Mouse (Mus musculus) gastrocnemius, postnatal 14 days (tissue): ENCODE data around the gene Ern2. TPM values are rescaled to one million over a fixed set of nuclear protein-coding genes. Genes with fewer than 3 reads are reported as not detected.

ENCODE experiments used
- DNase-seq: peaks from one replicate; pipeline ENCODE4 v3.0.0; 2021; ENCODE audit warnings: mixed read lengths
- intact Hi-C: fragments of 180-260 bp; cut with DNase I; formaldehyde crosslinking; loops from one replicate; pipeline ENCODE4 v1.15.1; 2025; ENCODE audit warnings: low total_unique reads
- long read RNA-seq, 2 experiments: library from polyadenylated mRNA; stranded (forward); transcript quantifications; one replicate each; pipeline ENCODE4 v2.0.0; 2021
- total RNA-seq, 2 experiments: library from RNA; stranded (reverse); gene quantifications; 2 replicates each; pipeline ENCODE4 v1.2.3; 2021

Gene Ern2
- not detected for total RNA-seq
- long read RNA-seq, experiment 1, result 0 reads
- long read RNA-seq, experiment 2, result 0 reads

DNA sequence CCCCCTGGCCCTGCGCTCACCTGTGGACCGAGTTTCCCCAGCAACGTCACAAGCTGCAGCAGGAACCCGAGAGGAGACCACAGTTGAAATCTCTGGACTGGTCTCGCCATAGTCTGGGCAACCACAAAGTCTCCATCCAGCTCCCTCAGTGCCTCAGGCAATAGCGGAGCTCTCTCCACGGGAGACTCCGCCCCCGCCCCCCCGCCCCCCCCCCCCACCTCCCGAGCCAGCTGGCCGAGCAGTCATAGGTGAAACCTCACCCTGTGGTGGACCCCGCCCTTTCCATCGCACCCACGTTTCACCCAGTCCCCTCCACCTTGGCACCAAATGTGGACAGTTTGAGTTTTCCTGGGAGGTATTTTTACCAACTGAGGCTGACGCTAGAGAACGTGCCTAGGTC lies at the start of gene Ern2:
TSS of gene Ern2 (minus strand) at position 165 of the 400 bp plus-strand sequence.
- DNase-seq, result no peak
- intact Hi-C loops, result no loop called here

DNA sequence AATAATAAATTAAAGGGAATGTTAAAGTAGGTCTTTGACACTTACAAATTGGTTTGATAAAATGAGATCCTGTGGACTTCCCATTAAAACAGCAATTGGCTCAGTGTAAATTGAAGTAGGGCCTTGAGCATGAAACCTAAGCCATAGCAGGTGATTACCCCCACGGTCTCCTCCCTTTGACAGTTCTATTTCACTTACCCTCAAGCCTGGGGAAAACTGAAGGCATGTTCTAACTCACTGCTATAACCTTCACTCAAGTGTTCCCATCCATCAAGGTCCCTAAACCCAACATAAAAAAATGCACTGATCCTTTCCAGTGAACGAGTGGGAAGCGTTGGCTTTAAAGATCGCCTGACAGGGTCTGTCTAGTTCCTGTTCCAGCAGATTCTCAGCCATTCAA lies 44.9 kb upstream of the Ern2 start:
- DNase-seq, result no peak
- intact Hi-C loops, result no loop called here

DNA sequence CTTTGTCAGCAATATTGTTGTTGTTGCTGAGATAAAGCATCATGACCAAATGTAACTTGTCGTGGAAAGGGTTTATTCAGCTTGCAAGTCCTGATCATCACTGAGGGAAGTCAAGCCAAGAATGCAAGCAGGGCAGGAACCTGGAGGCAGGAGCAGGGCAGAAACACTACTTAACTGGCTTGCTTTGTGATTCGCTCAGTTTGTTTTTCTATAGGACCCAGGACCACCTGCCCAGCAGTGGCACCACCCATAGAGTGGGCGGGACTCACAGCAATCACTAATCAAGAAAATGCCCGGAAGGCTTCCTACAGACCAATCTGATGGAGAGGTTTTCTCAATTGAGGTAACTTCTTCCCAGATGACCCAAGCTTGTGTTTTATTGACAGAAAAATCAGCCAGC lies 43.9 kb upstream of the Ern2 start:
- no peak for DNase-seq
- intact Hi-C loops, result no loop called here

DNA sequence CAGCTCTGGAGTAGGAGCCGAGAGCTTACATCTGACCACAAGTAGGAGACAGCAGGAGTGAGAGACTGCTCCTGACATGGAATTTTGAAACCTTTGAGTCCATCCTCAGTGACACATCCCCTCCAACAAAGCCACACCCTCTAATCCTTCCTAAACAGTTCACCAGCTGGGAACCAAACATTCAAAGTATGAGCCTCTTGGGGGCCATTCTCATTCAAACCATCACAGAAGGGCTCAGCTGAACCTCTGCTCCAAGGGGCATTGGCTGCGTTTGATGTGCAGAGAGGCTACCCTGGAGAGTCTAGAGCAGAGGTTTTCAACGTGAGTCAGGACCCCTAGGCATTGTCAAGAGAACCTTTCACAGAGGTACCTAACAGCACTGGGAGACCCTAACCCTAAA lies 43.3 kb upstream of the Ern2 start:
- intact Hi-C loops, result no loop called here
- no peak for DNase-seq

DNA sequence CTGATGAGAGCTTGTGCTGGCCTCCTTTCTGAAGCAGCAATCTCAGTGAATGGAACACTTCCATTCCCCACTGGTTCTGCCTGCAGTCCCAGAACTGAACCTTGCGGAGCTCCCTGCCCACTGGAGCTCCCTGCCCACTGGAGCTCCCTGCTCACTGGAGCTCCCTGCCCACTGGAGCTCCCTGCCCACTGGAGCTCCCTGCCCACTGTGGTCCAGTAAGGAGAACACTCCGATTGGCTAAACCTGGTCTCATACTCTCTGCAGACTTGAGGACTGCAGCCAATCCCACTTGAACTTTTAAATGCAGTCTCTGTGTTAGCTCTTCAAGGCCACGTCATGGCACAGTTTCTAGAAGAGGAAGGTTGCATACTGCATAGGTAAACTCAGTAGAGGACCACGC lies 40.7 kb upstream of the Ern2 start:
- no peak for DNase-seq
- intact Hi-C loops, result no loop called here

DNA sequence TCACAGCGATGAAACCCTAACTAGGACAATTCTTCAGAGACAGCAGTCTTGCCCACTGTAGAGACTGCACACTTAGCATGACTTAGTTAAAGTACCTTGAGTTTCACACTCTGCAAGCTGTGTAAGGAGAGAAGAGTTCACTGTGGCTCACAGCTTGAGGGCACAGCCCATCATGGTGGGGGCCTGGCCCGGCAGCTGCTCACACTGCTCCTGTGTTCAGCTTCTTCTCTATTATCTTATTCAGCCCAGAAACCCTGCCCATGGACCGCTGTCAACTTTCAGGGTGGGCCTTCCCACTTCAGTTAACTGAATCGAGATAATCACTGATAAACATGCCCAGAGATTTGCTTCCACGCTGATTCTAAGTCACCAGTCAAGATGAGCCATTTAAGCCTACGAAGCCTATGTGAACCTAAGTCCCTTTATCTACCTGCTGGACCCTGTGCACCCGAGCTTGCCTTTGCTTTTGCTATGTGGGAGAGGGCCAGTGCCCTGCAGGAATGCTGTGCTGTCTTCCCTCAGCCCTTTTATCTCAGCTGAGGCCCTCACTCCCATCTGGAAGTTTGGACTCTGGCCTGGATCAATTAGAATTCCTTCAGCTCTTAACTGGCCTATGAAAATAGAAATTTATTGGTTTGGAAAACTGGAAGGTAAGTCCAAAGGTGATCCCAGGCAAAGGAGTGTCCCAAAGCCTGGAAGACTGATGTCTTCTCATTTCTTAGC lies 40.2 kb upstream of the Ern2 start:
- DNase-seq, result no peak
- intact Hi-C loops, result no loop called here

DNA sequence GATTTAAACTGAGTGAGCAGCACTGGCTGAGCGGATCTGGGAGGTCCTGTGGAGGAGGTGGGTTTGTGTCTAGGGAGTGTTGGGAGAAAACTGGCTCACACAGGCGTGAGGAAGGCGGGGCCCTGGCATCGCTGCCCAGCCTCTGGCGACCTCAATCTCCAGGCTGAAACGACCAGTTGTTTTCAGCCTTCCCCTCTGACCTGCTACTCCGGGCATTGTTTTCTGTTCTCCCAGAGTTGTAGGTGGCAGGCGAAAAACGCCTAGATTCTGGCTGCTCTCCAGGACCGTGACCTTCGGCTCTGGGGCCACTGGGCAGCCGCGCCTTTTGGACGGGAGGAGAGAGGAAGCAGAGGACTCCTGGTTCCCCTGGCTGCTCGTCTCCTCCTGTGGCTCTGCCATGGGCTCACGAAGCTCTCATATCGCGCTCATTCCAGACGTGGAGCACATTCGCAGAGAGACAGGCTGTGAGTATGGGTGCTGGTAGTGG lies 33.4 kb upstream of the Ern2 start, which contains the start of gene Chp2:
TSS of gene Chp2 (plus strand) at position 182 of the 487 bp plus-strand sequence.
- intact Hi-C loops, result no loop called here

DNA sequence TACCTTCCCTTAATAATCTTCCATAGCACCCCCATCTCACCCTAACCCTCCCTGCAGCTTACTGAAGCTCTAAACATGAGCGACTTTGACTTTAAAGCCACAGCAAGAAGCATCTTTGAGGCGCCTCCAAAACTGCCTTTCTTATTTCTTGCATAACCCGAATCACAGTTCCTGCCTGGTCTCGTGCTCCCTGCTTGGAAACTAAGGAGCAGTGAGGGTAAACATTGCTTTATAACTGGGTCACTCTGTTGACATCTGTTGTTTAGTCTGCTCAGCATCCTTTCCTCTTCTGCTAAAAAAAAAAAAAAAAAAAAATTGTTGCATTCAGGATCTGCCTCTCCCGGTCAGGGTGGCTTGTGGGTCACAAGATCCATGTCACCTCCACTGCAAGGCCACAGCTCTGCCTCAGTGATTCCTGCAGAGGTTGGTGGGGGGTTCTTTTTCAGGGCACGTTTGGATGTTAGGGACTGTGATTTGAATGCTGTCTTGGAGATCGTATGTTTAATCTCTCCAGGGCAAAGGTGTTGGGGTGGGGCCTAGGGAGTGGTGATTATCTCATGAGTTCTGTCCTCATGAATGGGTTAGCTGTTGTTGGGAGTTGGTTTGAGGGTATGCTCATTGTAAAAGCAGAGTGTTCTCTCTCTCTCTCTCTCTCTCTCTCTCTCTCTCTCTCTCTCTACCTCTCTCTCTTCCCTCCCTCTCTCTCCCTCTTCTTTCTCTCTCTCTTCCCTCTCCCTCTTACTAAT lies 22.4 kb upstream of the Ern2 start:
- no peak for DNase-seq
- intact Hi-C loops, result no loop called here

More for the DNA sequence above, 33.4 kb upstream of the Ern2 start, which contains the start of gene Chp2:
- DNase-seq, result peak; percentile 41

DNA sequence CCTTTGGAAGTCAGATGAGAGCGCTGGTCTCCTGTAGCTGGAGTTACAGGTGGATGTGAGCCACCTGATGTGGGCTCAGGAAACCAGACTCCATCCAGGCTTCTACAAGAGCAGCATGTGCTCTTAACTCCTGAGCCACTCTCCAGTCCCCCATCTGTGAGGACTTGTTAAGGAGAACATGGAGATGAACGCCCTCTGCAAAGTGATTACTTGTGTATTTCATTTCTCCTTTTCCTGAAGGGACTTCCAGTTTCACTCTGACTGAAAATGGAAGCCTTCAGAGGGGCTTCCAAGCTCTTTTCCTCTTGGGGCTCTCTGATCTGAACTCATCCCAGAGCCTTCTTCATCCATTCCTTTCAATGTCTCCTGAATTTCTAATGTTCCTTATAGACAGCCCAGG lies 20.1 kb upstream of the Ern2 start:
- intact Hi-C loops, result no loop called here
- no peak for DNase-seq

DNA sequence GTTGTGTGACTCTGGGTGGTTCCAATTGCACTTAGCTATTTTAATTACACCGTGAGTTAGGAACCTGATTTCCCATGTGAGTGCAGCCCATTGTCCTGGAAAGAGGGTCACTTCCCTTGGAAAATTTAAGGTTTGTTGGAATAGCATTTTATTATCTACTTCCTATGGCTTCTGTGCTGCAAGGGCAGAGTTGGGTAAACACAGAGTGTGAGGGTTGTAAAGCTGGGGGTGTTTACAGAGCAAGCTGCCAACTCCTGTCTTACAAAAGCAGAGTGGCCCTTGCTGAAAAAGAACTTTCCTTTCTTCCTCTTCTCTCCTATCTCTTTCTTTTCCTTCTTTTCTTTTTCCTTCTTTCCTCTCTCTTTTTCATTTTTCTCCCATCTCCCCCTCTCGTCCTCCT lies 17.9 kb upstream of the Ern2 start:
- intact Hi-C loops, result no loop called here
- DNase-seq, result no peak

DNA sequence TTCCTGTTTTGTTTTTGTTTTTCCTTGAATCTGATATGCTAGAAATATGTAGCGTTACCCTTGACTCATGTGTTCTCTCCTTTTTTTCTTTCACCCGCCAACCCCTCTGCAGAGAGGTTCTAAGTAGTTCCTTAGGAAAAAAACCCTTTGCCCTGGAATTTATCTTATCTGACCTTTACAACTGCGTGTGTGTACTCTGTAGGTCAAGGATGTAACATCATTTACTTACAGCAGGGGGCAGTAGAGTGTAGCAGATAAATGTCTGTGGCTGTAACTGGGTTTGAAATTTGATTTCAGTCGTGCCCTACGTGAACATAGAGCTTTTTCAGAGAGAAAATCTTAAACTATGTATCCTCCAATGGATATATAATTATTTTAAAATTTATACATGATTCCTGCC lies 13.3 kb upstream of the Ern2 start:
- intact Hi-C loops, result loop anchor here (5.0 kb wide), 2 partner anchors 38 to 258 kb away; no protein-coding TSS in a partner anchor
- no peak for DNase-seq

DNA sequence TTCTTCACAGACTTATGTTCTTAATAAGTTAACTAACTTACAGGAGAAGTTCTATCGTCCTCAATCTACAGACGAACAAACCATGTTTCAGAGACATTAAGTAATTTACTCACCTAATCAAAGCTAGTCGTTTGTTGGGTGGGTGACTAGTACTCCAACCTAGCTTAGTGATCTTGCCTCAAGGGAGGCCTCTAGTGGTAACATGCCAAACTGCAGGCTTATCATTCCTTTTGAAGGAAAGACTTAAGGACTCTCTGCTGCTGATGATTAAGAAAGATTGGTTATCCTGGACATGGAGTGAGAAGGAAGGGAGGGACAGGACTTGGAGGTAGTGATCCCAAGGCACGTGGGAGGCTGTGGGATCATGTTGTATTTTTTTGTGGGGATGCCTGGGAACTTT lies 11.3 kb upstream of the Ern2 start:
- DNase-seq, result no peak
- intact Hi-C loops, result loop anchor here (5.0 kb wide), 2 partner anchors 40 to 260 kb away; no protein-coding TSS in a partner anchor

DNA sequence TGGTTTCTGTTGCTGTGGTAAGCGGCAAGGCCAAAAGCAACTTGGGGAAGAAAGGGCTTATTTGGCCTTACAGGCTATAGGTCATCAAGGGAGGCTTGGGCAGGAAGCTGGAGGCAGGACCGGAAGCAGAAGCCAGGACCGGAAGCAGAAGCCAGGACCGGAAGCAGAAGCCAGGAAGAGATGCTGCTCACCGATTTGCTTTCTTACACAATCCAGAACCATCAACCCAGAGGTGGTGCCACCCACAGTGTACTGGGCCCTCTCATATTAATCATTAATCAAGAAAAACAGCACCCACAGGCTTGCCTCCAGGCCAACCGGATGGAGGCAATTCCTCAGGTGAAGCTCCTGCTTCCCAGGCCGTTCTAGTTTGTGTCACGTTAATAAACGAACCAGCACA lies 10.8 kb upstream of the Ern2 start:
- DNase-seq, result no peak
- intact Hi-C loops, result loop anchor here (5.0 kb wide), 2 partner anchors 41 to 261 kb away; no protein-coding TSS in a partner anchor

DNA sequence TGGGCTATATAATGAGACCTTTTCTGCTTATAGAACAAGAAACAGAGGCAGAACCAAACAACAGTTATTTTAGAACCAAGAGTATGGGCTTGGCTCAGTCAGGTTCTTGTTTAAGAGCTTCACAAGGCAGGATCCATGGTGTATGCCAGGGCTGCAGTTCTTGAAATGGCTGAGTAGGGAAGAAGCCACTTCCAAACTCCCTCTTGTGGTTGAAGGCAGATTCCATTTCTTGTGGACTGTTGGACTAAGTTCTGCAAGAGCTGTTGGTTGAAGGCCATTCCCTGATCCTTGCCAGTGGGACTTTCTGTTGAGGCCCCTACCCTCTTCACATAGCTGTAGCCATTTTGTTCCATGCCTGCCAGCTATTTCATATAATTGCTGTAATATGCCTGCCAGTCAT lies 7.9 kb upstream of the Ern2 start:
- intact Hi-C loops, result no loop called here
- DNase-seq, result no peak

DNA sequence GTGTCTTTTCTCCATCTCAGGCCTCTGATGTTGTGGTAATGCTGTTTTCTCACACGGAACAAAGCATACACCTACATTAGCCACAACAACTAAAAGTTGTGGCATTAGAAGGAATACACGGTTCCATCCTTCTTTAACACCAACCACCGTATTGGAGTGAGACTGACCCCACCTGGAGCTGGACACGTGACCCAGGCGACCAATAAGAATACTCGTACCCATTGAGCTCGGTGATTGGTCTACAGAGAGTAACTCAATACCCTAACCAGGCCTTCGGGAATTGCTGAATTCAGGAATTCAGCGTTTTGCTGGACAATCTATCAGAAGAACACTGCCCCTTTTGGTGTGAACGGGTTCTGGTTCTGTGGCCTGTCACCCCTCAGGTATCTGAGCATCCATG lies 5.1 kb upstream of the Ern2 start:
- intact Hi-C loops, result no loop called here

DNA sequence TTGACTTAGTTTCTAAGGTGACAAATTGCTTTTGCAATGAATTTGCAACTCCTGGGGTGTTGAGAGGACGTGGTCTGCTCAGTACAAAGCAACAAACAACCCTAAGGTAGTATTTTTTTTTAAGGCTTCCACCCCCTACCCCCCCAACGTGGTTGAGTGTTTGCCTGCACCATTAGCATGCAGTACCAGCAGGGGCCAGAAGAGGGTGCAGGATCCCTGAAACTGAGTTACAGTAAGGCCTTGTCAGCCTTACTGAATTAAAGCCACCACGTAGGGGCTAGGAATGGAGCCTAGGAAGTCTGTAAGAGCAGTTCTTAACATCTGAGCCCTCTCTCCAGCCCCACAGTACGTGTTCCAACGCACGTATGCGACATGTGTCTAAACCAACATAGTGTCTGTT lies 3.5 kb upstream of the Ern2 start:
- no peak for DNase-seq

More for the DNA sequence above, 5.1 kb upstream of the Ern2 start:
- DNase-seq, result no peak

DNA sequence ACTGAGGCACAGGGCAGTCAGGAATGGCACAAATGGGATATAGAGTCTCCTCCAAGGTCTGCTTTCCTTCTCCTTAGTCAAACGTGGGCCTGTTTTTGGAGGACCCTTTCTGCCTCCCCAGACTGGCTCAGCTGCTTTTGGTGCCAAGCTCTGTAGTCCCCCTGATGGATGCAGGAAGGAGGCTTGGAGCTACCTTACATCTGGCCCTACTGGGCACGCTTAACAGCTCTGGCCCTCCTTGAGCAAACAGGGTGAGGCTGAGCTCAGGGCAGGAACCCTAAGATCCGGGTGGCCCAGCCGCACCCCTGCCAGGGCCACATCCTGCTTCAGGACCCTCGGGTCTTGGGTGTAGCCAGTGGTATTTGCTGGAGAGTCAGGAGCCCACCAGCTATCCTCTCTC lies 1.4 kb downstream of the Ern2 start:
- intact Hi-C loops, result no loop called here
- no peak for DNase-seq

More for the DNA sequence above, 3.5 kb upstream of the Ern2 start:
- intact Hi-C loops, result no loop called here

DNA sequence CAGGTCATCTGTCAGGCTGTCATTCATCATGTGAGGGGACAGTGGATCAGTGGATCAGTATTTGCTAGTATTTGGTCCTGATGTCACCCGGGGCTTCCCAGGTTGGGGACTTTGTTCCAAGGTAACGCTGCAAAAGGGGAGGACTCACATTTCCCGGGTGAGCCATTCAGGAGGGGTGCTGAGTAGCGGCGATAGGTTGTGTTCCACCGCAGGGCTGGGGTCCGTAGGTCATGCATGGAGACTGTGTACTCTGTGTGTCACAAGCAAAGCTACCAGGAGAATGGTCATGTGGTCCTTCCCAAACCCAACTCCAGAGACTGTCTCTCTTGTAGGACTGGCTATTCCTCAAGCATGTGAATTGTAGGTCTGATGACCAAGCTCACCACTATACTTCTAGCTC lies 5.3 kb downstream of the Ern2 start:
- intact Hi-C loops, result no loop called here
- DNase-seq, result no peak

DNA sequence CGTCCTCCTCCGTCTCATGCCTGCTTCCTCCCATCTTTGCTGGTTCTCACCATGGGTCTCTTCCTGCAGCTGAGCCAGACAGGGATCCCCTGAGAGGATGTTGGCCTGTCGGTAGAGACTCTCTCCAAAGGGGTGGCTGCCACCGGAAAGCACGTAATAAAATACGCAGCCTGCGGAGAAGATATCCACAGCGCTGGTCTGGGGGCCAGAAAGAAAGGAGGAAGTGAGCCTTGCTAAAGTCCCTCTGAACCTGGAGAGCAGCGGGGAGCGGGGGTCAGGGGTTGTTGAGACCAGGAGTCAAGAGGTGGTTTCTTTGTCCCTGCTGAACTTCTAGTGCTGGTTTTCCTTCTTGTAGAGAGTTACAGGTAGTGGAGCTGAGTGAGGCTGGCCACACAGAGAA lies 14.4 kb downstream of the Ern2 start:
- intact Hi-C loops, result no loop called here
- DNase-seq, result no peak

DNA sequence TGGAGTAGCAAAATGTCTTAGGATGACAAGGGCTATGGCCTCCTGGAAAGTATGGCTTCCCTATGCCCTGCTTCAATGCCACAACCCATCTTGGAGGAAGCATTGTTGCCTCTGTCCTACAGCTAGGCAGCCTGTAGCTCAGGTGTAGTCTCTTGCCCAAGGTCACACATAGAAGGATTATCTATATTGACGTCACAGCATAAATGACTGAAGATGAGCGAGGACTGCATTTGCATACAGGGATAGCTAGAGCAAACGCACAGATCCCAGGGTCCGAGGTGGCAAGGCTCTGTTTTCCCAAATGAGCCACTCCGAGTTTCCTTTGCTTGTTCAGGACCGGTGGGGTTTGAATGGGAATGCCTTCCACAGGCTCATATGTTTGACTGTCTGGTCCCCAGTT lies 15.3 kb downstream of the Ern2 start:
- DNase-seq, result no peak
- intact Hi-C loops, result no loop called here

DNA sequence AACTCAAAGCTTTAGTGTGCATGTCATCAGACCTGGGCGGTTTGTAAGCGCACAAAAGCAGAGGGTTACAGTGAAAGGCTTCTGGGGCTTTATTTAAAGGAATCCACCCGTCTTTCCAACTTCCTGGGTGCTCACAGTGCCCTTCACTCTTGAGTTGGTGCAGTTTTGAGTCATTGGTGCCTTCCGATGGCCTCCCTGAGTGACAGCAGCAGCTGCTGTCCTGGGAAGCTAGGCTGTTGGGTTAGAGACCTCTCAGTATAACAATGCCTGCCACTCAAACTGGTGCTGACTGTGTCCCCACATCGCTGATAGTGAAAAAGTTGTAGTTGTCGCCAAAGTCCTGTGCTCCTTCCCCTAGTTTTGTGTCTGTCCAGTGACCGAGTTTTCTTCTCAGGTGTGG lies 18.8 kb downstream of the Ern2 start:
- intact Hi-C loops, result no loop called here

More for the DNA sequence above, 18.8 kb downstream of the Ern2 start:
- DNase-seq, result no peak
